Mouse (Mus musculus): Measurements from ENCODE around the gene Rbm44. TPM values are rescaled to one million over a fixed set of nuclear protein-coding genes. Genes with fewer than 3 reads are reported as not detected.

The Rbm44 gene
- polyA plus RNA-seq, 1 experiment from 2014 or later: 0.44 TPM

- WGBS: 31% methylated on average over 4 of the region's 4 CpGs
- Histone ChIP-seq H3K4me2 (ENCODE audit: low read depth, low read length) (no peak overlapping the region), H3K4me1 (ENCODE audit: control insufficient read depth, insufficient read depth, low read length) (no peaks in the 10 kb centered on the region), H3K4me3 (ENCODE audit: low read length) (no peak overlapping the region), H3K36me3 (ENCODE audit: control insufficient read depth, insufficient read depth, low read length) (peaks cover 21% of the 10 kb centered on the region), H3K27ac (ENCODE audit: low read length) (no peak overlapping the region), H3K9ac (ENCODE audit: low read depth, low read length) (no peak overlapping the region), H3K27me3 (replicated peaks; ENCODE audit: control insufficient read depth, insufficient read depth, low read length) (no peaks in the 10 kb centered on the region), H3K9me3 (ENCODE audit: control insufficient read depth, low read length) (no peaks in the 10 kb centered on the region)
- peak; percentile 31; the same call in 1 of the 2 replicates for ATAC-seq
Measured at GRCm38 (mm10) chr1:91109302-91109701, 35.6 kb upstream of the Rbm44 start.

DNA sequence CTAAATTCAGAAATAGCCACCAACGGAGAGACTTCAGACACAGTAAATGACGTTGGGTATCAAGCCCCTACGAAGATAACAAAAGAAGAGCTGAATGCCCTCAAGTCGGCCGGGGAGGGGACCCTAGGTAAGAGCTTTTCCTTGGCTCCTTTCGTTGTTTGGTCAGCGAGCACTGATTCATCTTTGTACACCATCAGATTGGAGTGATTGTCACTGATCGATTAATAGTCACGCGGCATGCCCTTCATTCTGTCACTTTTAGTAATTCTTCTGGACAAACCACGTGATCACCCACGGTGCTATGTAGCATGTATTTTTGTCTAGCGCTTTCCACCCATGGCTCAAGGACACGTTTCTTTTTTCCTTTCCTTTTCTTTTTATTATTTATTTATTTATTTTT lies 32.7 kb upstream of the Rbm44 start:
- H3K4me1 ChIP-seq (ENCODE audit: control insufficient read depth, insufficient read depth, low read length): no peaks in the 10 kb centered on the region
- H3K9me3 ChIP-seq (ENCODE audit: control insufficient read depth, low read length): no peaks in the 10 kb centered on the region
- peaks cover 15% of the 10 kb centered on the region; the same call in 1 of the 2 replicates for H3K36me3 ChIP-seq (ENCODE audit: control insufficient read depth, insufficient read depth, low read length)
- H3K27me3 ChIP-seq (replicated peaks; ENCODE audit: control insufficient read depth, insufficient read depth, low read length): no peaks in the 10 kb centered on the region
- H3K4me3 ChIP-seq (ENCODE audit: low read length): no peak overlapping the region
- H3K9ac ChIP-seq (ENCODE audit: low read depth, low read length): no peak overlapping the region
- 93% methylated on average over 14 of the region's 14 CpGs for WGBS
- no peak for ATAC-seq
- H3K4me2 ChIP-seq (ENCODE audit: low read depth, low read length): no peak overlapping the region
- no peak overlapping the region for H3K27ac ChIP-seq (ENCODE audit: low read length)

DNA sequence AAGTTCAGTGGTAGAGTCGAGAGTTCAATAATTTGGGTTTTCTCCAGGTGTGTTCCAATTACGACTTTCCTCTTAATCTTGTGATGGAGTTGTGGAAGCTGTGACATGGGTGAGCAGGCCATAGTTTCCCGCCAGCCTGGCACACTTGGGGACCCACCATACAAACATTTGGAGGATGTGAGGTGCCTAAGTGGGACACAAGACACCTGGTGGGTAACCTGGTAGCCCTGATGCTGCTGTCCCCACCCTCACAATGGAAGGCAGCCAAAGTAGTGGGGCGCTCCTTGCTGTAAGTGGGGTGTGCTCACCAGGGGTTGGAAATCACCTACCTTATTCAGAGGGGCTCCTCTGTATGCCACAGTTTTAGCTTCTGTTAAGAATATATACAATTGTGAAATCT lies 32.3 kb upstream of the Rbm44 start:
- no peak overlapping the region for H3K9ac ChIP-seq (ENCODE audit: low read depth, low read length)
- WGBS: 95% methylated on average over 4 of the region's 4 CpGs
- H3K4me3 ChIP-seq (ENCODE audit: low read length): no peak overlapping the region
- no peaks in the 10 kb centered on the region for H3K9me3 ChIP-seq (ENCODE audit: control insufficient read depth, low read length)
- H3K4me1 ChIP-seq (ENCODE audit: control insufficient read depth, insufficient read depth, low read length): no peaks in the 10 kb centered on the region
- peaks cover 11% of the 10 kb centered on the region; the same call in 1 of the 2 replicates for H3K36me3 ChIP-seq (ENCODE audit: control insufficient read depth, insufficient read depth, low read length)
- H3K27me3 ChIP-seq (replicated peaks; ENCODE audit: control insufficient read depth, insufficient read depth, low read length): no peaks in the 10 kb centered on the region
- ATAC-seq: no peak
- no peak overlapping the region for H3K4me2 ChIP-seq (ENCODE audit: low read depth, low read length)
- H3K27ac ChIP-seq (ENCODE audit: low read length): no peak overlapping the region

DNA sequence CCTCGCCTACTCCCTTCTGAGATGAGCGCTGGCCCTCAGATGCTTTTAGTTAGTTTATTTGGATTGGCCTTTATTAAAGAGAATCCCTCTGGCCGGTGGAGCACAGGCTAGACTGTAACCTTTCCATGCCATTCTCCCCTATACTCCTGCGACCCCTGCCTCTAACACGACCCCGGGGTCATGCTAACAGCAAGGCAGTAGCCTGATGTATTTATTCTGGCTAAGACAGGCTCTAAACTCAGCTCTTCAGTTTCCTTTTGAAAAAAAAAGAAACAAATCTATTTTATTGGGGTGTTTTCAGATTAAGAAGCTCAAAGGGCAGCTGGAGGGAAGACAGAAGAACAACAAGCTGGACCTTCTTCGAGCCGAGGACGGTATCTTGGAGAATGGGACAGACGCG lies 22.8 kb upstream of the Rbm44 start:
- WGBS: 73% methylated on average over 11 of the region's 11 CpGs
- peaks cover 4% of the 10 kb centered on the region; the same call in 1 of the 2 replicates for H3K36me3 ChIP-seq (ENCODE audit: control insufficient read depth, insufficient read depth, low read length)
- no peak for ATAC-seq

GRCm38 (mm10) chr1:91123004-91123403 lies 21.9 kb upstream of the Rbm44 start:
- 91% methylated on average over 5 of the region's 5 CpGs for WGBS

More for the DNA sequence above, 22.8 kb upstream of the Rbm44 start:
- Histone ChIP-seq H3K27ac (ENCODE audit: low read length) (no peak overlapping the region), H3K9ac (ENCODE audit: low read depth, low read length) (no peak overlapping the region), H3K4me2 (ENCODE audit: low read depth, low read length) (no peak overlapping the region), H3K4me1 (ENCODE audit: control insufficient read depth, insufficient read depth, low read length) (no peaks in the 10 kb centered on the region), H3K9me3 (ENCODE audit: control insufficient read depth, low read length) (no peaks in the 10 kb centered on the region), H3K4me3 (ENCODE audit: low read length) (no peak overlapping the region), H3K27me3 (replicated peaks; ENCODE audit: control insufficient read depth, insufficient read depth, low read length) (no peaks in the 10 kb centered on the region)

GRCm38 (mm10) chr1:91123466-91123865 lies 21.4 kb upstream of the Rbm44 start:
- H3K27ac ChIP-seq (ENCODE audit: low read length): no peak overlapping the region
- peaks cover 11% of the 10 kb centered on the region for H3K36me3 ChIP-seq (ENCODE audit: control insufficient read depth, insufficient read depth, low read length)
- ATAC-seq: no peak
- no peaks in the 10 kb centered on the region for H3K4me1 ChIP-seq (ENCODE audit: control insufficient read depth, insufficient read depth, low read length)
- WGBS: 86% methylated on average over 3 of the region's 3 CpGs
- peaks cover 5% of the 10 kb centered on the region; the same call in 1 of the 2 replicates for H3K9me3 ChIP-seq (ENCODE audit: control insufficient read depth, low read length)
- H3K27me3 ChIP-seq (replicated peaks; ENCODE audit: control insufficient read depth, insufficient read depth, low read length): no peaks in the 10 kb centered on the region
- H3K4me3 ChIP-seq (ENCODE audit: low read length): no peak overlapping the region
- no peak overlapping the region for H3K9ac ChIP-seq (ENCODE audit: low read depth, low read length)
- H3K4me2 ChIP-seq (ENCODE audit: low read depth, low read length): no peak overlapping the region

More at GRCm38 (mm10) chr1:91123004-91123403, 21.9 kb upstream of the Rbm44 start:
- Histone ChIP-seq H3K27ac (ENCODE audit: low read length) (no peak overlapping the region), H3K9ac (ENCODE audit: low read depth, low read length) (no peak overlapping the region), H3K4me2 (ENCODE audit: low read depth, low read length) (no peak overlapping the region), H3K4me3 (ENCODE audit: low read length) (no peak overlapping the region), H3K9me3 (ENCODE audit: control insufficient read depth, low read length) (0 out of 2 replicates have a peak, but pooled peaks cover 2% of the 10 kb centered on the region), H3K4me1 (ENCODE audit: control insufficient read depth, insufficient read depth, low read length) (no peaks in the 10 kb centered on the region), H3K36me3 (ENCODE audit: control insufficient read depth, insufficient read depth, low read length) (peaks cover 6% of the 10 kb centered on the region), H3K27me3 (replicated peaks; ENCODE audit: control insufficient read depth, insufficient read depth, low read length) (no peaks in the 10 kb centered on the region)
- ATAC-seq: no peak

DNA sequence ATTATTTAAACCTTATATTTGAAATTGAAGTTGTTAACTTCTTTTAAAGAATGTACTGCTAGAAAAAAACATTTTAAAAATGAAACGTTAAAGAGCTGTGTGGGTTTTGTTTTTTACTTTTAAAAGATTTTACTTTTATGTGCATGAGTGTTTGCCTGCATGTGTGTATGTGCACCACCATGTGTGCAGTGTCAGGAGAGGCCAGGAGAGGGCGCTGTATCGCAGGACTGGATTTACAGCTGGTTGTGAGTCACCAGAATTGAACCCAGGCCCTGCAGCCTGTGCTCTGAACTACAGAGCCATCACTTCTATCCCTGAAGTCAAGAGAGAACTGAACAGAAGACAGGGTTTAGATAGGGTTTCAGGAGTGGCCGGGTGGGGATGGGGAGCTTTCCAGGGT lies 16.0 kb upstream of the Rbm44 start:
- no peaks in the 10 kb centered on the region for H3K4me1 ChIP-seq (ENCODE audit: control insufficient read depth, insufficient read depth, low read length)
- H3K27me3 ChIP-seq (replicated peaks; ENCODE audit: control insufficient read depth, insufficient read depth, low read length): no peaks in the 10 kb centered on the region
- no peak for ATAC-seq
- H3K27ac ChIP-seq (ENCODE audit: low read length): no peak overlapping the region
- WGBS: 90% methylated on average over 4 of the region's 4 CpGs
- H3K4me2 ChIP-seq (ENCODE audit: low read depth, low read length): no peak overlapping the region
- no peak overlapping the region for H3K4me3 ChIP-seq (ENCODE audit: low read length)
- H3K36me3 ChIP-seq (ENCODE audit: control insufficient read depth, insufficient read depth, low read length): peaks cover 17% of the 10 kb centered on the region
- peaks cover 6% of the 10 kb centered on the region; the same call in 1 of the 2 replicates for H3K9me3 ChIP-seq (ENCODE audit: control insufficient read depth, low read length)
- H3K9ac ChIP-seq (ENCODE audit: low read depth, low read length): no peak overlapping the region

- WGBS: 80% methylated on average over 2 of the region's 2 CpGs
- H3K36me3 ChIP-seq (ENCODE audit: control insufficient read depth, insufficient read depth, low read length): no peaks in the 10 kb centered on the region
- no peak overlapping the region for H3K27ac ChIP-seq (ENCODE audit: low read length)
- no peak overlapping the region for H3K9ac ChIP-seq (ENCODE audit: low read depth, low read length)
- H3K9me3 ChIP-seq (ENCODE audit: control insufficient read depth, low read length): no peaks in the 10 kb centered on the region
- H3K4me2 ChIP-seq (ENCODE audit: low read depth, low read length): no peak overlapping the region
- H3K27me3 ChIP-seq (replicated peaks; ENCODE audit: control insufficient read depth, insufficient read depth, low read length): no peaks in the 10 kb centered on the region
- no peak overlapping the region for H3K4me3 ChIP-seq (ENCODE audit: low read length)
- ATAC-seq: no peak
- no peaks in the 10 kb centered on the region for H3K4me1 ChIP-seq (ENCODE audit: control insufficient read depth, insufficient read depth, low read length)
Measured at GRCm38 (mm10) chr1:91137036-91137435, 7.9 kb upstream of the Rbm44 start.

DNA sequence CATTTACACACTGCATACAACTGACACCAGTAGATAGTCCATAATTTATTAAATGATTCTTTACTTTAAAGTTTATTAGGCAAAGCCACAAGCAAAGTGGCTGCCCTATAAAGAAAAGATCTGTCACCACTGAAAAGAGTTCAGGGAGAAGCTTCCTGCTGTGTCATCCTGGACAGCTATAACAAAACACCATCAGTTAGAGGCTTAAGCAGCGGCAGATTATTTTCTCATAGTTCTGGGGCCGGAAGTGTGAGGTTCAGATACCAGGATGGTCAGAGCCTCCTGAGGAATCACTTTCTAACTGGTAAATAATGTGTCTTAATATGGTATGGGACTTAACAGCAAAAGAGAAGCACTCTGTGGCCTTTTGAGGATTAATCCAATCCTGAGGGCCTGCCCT lies 6.6 kb downstream of the Rbm44 start:
- Histone ChIP-seq H3K27me3 (replicated peaks; ENCODE audit: control insufficient read depth, insufficient read depth, low read length) (no peaks in the 10 kb centered on the region), H3K4me2 (ENCODE audit: low read depth, low read length) (no peak overlapping the region), H3K36me3 (ENCODE audit: control insufficient read depth, insufficient read depth, low read length) (no peaks in the 10 kb centered on the region), H3K27ac (ENCODE audit: low read length) (no peak overlapping the region), H3K4me1 (ENCODE audit: control insufficient read depth, insufficient read depth, low read length) (no peaks in the 10 kb centered on the region), H3K4me3 (ENCODE audit: low read length) (no peak overlapping the region), H3K9me3 (ENCODE audit: control insufficient read depth, low read length) (no peaks in the 10 kb centered on the region), H3K9ac (ENCODE audit: low read depth, low read length) (no peak overlapping the region)
- 61% methylated on average over 2 of the region's 2 CpGs for WGBS
- no peak for ATAC-seq

GRCm38 (mm10) chr1:91166798-91167197 lies 21.9 kb downstream of the Rbm44 start:
- H3K4me2 ChIP-seq (ENCODE audit: low read depth, low read length): no peak overlapping the region
- H3K9me3 ChIP-seq (ENCODE audit: control insufficient read depth, low read length): no peaks in the 10 kb centered on the region
- H3K27ac ChIP-seq (ENCODE audit: low read length): no peak overlapping the region
- no peaks in the 10 kb centered on the region for H3K27me3 ChIP-seq (replicated peaks; ENCODE audit: control insufficient read depth, insufficient read depth, low read length)
- H3K4me3 ChIP-seq (ENCODE audit: low read length): no peak overlapping the region
- H3K4me1 ChIP-seq (ENCODE audit: control insufficient read depth, insufficient read depth, low read length): no peaks in the 10 kb centered on the region
- ATAC-seq: no peak
- H3K9ac ChIP-seq (ENCODE audit: low read depth, low read length): no peak overlapping the region
- H3K36me3 ChIP-seq (ENCODE audit: control insufficient read depth, insufficient read depth, low read length): no peaks in the 10 kb centered on the region
- WGBS: 78% methylated on average over 6 of the region's 6 CpGs
